Mouse (Mus musculus) MEL (cell line): ENCODE data around the gene Btbd11. TPM values are rescaled to one million over a fixed set of nuclear protein-coding genes. Genes with fewer than 3 reads are reported as not detected.

Source experiments
- DNase-seq: peaks from one replicate; pipeline ENCODE4 v3.0.0; 2011; ENCODE audit warnings: low read depth, low spot score
- H3K27ac ChIP-seq: 2 replicates; pipeline ENCODE4 v1.5.1; 2012; ENCODE audit warnings: low read depth, mild to moderate bottlenecking, control low read depth, low read length, moderate library complexity; ENCODE audit not compliant: control insufficient read depth
- H3K27me3 ChIP-seq, 2 experiments: fragments of 150-350 bp in 1 of 2; sonication (generic) in 1 of 2; 2 replicates each; pipeline ENCODE4 v1.6.1; 2012; ENCODE audit warnings: low read length in 2 of 2, mild to moderate bottlenecking in 2 of 2, improper control_type of control experiment in 1 of 2, moderate library complexity in 1 of 2; ENCODE audit not compliant: insufficient read depth in 2 of 2, control insufficient read depth in 1 of 2
- H3K36me3 ChIP-seq, 2 experiments: 2 replicates each; pipeline ENCODE4 v1.6.1; 2012 to 2014; ENCODE audit warnings: low read length in 2 of 2, improper control_type of control experiment in 1 of 2, inconsistent platforms in 1 of 2, mild to moderate bottlenecking in 1 of 2; ENCODE audit not compliant: insufficient read depth in 2 of 2, control insufficient read depth in 1 of 2
- H3K4me1 ChIP-seq, 2 experiments: fragments of 150-350 bp in 1 of 2; sonication (generic) in 1 of 2; 2 replicates each; pipeline ENCODE4 v1.6.1; 2012; ENCODE audit warnings: low read length in 2 of 2, improper control_type of control experiment in 1 of 2, mild to moderate bottlenecking in 1 of 2; ENCODE audit not compliant: insufficient read depth in 2 of 2, control insufficient read depth in 1 of 2
- H3K4me3 ChIP-seq, 2 experiments: fragments of 150-350 bp in 1 of 2; sonication (generic) in 1 of 2; 2 replicates each; pipeline ENCODE4 v1.5.1; 2012; ENCODE audit warnings: low read depth in 2 of 2, low read length in 2 of 2, mild to moderate bottlenecking in 2 of 2, moderate library complexity in 2 of 2, control low read depth in 1 of 2, improper control_type of control experiment in 1 of 2; ENCODE audit not compliant: control insufficient read depth in 1 of 2, insufficient read depth in 1 of 2
- H3K79me2 ChIP-seq: 2 replicates; pipeline ENCODE4 v1.6.1; 2012; ENCODE audit warnings: mild to moderate bottlenecking, low read length, moderate library complexity; ENCODE audit not compliant: control insufficient read depth, poor library complexity, insufficient read depth
- H3K9ac ChIP-seq: 2 replicates; pipeline ENCODE4 v1.6.1; 2012; ENCODE audit warnings: low read depth, mild to moderate bottlenecking, control low read depth, low read length, moderate library complexity; ENCODE audit not compliant: control insufficient read depth, poor library complexity, severe bottlenecking
- H3K9me3 ChIP-seq: fragments of 150-350 bp; sonication (generic); replicated peaks from 2 replicates; pipeline ENCODE4 v1.6.1; 2012; ENCODE audit warnings: mild to moderate bottlenecking, low read length, improper control_type of control experiment, moderate library complexity; ENCODE audit not compliant: insufficient read depth
- BHLHE40 ChIP-seq: IDR thresholded peaks from 2 replicates; pipeline ENCODE4 v1.6.1; 2012; ENCODE audit warnings: low read depth, mild to moderate bottlenecking, inconsistent platforms, low read length, improper control_type of control experiment, borderline replicate concordance
- CHD1 ChIP-seq: IDR thresholded peaks from 2 replicates; pipeline ENCODE4 v1.6.1; 2012; ENCODE audit warnings: low read depth, mild to moderate bottlenecking, inconsistent platforms, low read length, improper control_type of control experiment
- CHD2 ChIP-seq: IDR thresholded peaks from 2 replicates; pipeline ENCODE4 v1.6.1; 2011; ENCODE audit warnings: low read length, improper control_type of control experiment
- CTCF ChIP-seq, 3 experiments: IDR thresholded peaks in 2 of 3; conservative IDR thresholded peaks in 1 of 3; 2 replicates each; pipeline ENCODE4 v1.5.1; 2011 to 2012; ENCODE audit warnings: low read length in 3 of 3, low read depth in 2 of 3, mild to moderate bottlenecking in 2 of 3, improper control_type of control experiment in 1 of 3, inconsistent platforms in 1 of 3, mixed read lengths in 1 of 3, moderate library complexity in 1 of 3; ENCODE audit not compliant: control insufficient read depth in 1 of 3, insufficient read depth in 1 of 3, poor library complexity in 1 of 3, severe bottlenecking in 1 of 3
- E2F4 ChIP-seq: IDR thresholded peaks from 2 replicates; pipeline ENCODE4 v1.6.1; 2011; ENCODE audit warnings: low read depth, low read length, improper control_type of control experiment, borderline replicate concordance
- ELF1 ChIP-seq: IDR thresholded peaks from 2 replicates; pipeline ENCODE4 v1.6.1; 2014; ENCODE audit warnings: low read depth, mild to moderate bottlenecking, inconsistent platforms, low read length, improper control_type of control experiment, moderate library complexity
- EP300 ChIP-seq, 2 experiments: IDR thresholded peaks; 2 replicates each; pipeline ENCODE4 v1.6.1; 2011; ENCODE audit warnings: improper control_type of control experiment in 2 of 2, low read length in 2 of 2, low read depth in 1 of 2, mild to moderate bottlenecking in 1 of 2
- ETS1 ChIP-seq: IDR thresholded peaks from 2 replicates; pipeline ENCODE4 v1.6.1; 2012; ENCODE audit warnings: low read depth, mild to moderate bottlenecking, inconsistent platforms, low read length, improper control_type of control experiment, moderate library complexity
- GATA1 ChIP-seq: IDR thresholded peaks from 2 replicates; pipeline ENCODE4 v1.6.1; 2011; ENCODE audit warnings: low read depth, low read length, improper control_type of control experiment
- HCFC1 ChIP-seq: IDR thresholded peaks from 2 replicates; pipeline ENCODE4 v1.6.1; 2012; ENCODE audit warnings: low read depth, mild to moderate bottlenecking, inconsistent platforms, low read length, improper control_type of control experiment, moderate library complexity
- JUND ChIP-seq: IDR thresholded peaks from 2 replicates; pipeline ENCODE4 v1.6.1; 2011; ENCODE audit warnings: low read depth, mild to moderate bottlenecking, improper control_type of control experiment, low read length
- KAT2A ChIP-seq: conservative IDR thresholded peaks from 2 replicates; pipeline ENCODE4 v1.6.1; 2012; ENCODE audit warnings: low read depth, low read length, improper control_type of control experiment, inconsistent platforms
- MAX ChIP-seq: IDR thresholded peaks from 2 replicates; pipeline ENCODE4 v1.6.1; 2011; ENCODE audit warnings: low read length, improper control_type of control experiment
- MXI1 ChIP-seq: IDR thresholded peaks from 2 replicates; pipeline ENCODE4 v1.6.1; 2011; ENCODE audit warnings: mild to moderate bottlenecking, low read depth, low read length, improper control_type of control experiment
- POLR2A ChIP-seq, 2 experiments: IDR thresholded peaks; 2 replicates each; pipeline ENCODE4 v1.6.1; 2011 to 2012; ENCODE audit warnings: low read length in 2 of 2, mild to moderate bottlenecking in 2 of 2, control low read depth in 1 of 2, improper control_type of control experiment in 1 of 2, low read depth in 1 of 2, moderate library complexity in 1 of 2; ENCODE audit not compliant: control insufficient read depth in 1 of 2, insufficient read depth in 1 of 2, poor library complexity in 1 of 2
- POLR2AphosphoS2 ChIP-seq: IDR thresholded peaks from 2 replicates; pipeline ENCODE4 v1.6.1; 2011; ENCODE audit warnings: low read length, improper control_type of control experiment
- POLR2AphosphoS5 ChIP-seq: IDR thresholded peaks from 2 replicates; pipeline ENCODE4 v1.6.1; 2012; ENCODE audit warnings: low read depth, borderline replicate concordance, mild to moderate bottlenecking, inconsistent platforms, low read length, moderate library complexity, mixed read lengths
- RAD21 ChIP-seq: IDR thresholded peaks from 2 replicates; pipeline ENCODE4 v1.6.1; 2011; ENCODE audit warnings: mild to moderate bottlenecking, low read depth, low read length, improper control_type of control experiment
- RCOR1 ChIP-seq: IDR thresholded peaks from 2 replicates; pipeline ENCODE4 v1.6.1; 2012; ENCODE audit warnings: low read depth, mild to moderate bottlenecking, inconsistent platforms, low read length, improper control_type of control experiment
- SIN3A ChIP-seq: IDR thresholded peaks from 2 replicates; pipeline ENCODE4 v1.6.1; 2012; ENCODE audit warnings: low read length, improper control_type of control experiment, inconsistent platforms
- SMC3 ChIP-seq: IDR thresholded peaks from 2 replicates; pipeline ENCODE4 v1.6.1; 2011; ENCODE audit warnings: low read depth, low read length, improper control_type of control experiment
- TAL1 ChIP-seq: IDR thresholded peaks from 2 replicates; pipeline ENCODE4 v1.6.1; 2012; ENCODE audit warnings: mild to moderate bottlenecking, inconsistent platforms, low read length, moderate library complexity, mixed read lengths
- TBP ChIP-seq: IDR thresholded peaks from 2 replicates; pipeline ENCODE4 v1.8.0; 2011; ENCODE audit warnings: low read depth, low read length, improper control_type of control experiment
- TCF12 ChIP-seq: IDR thresholded peaks from 2 replicates; pipeline ENCODE4 v1.6.1; 2014; ENCODE audit warnings: low read depth, mild to moderate bottlenecking, inconsistent platforms, low read length, improper control_type of control experiment, moderate library complexity
- UBTF ChIP-seq: IDR thresholded peaks from 2 replicates; pipeline ENCODE4 v1.6.1; 2012; ENCODE audit warnings: low read depth, mild to moderate bottlenecking, inconsistent platforms, low read length, improper control_type of control experiment, moderate library complexity, borderline replicate concordance; ENCODE audit not compliant: insufficient read depth
- USF1 ChIP-seq: IDR thresholded peaks from 2 replicates; pipeline ENCODE4 v1.6.1; 2014; ENCODE audit warnings: low read depth, mild to moderate bottlenecking, inconsistent platforms, low read length, improper control_type of control experiment, moderate library complexity
- USF2 ChIP-seq, 2 experiments: IDR thresholded peaks; 2 replicates each; pipeline ENCODE4 v1.6.1; 2011 to 2012; ENCODE audit warnings: improper control_type of control experiment in 2 of 2, low read length in 2 of 2, borderline replicate concordance in 1 of 2, inconsistent platforms in 1 of 2, low read depth in 1 of 2, mild to moderate bottlenecking in 1 of 2; ENCODE audit not compliant: insufficient read depth in 1 of 2
- ZC3H11A ChIP-seq: IDR thresholded peaks from 2 replicates; pipeline ENCODE4 v1.6.1; 2012; ENCODE audit warnings: low read depth, mild to moderate bottlenecking, inconsistent platforms, low read length, improper control_type of control experiment
- ZKSCAN1 ChIP-seq: IDR thresholded peaks from 2 replicates; pipeline ENCODE4 v1.6.1; 2012; ENCODE audit warnings: low read depth, mild to moderate bottlenecking, inconsistent platforms, low read length, improper control_type of control experiment, moderate library complexity
- ZMIZ1 ChIP-seq: IDR thresholded peaks from 2 replicates; pipeline ENCODE4 v1.6.1; 2012; ENCODE audit warnings: low read depth, mild to moderate bottlenecking, inconsistent platforms, low read length, improper control_type of control experiment, moderate library complexity
- polyA plus RNA-seq, 2 experiments: library from polyadenylated mRNA; stranded (reverse) in 1 of 2; unstranded in 1 of 2; fragments of >175 nt in 1 of 2; fragments of >200 nt in 1 of 2; gene quantifications; 2 replicates each; pipeline versions ENCODE4 v1.2.1 to v1.2.4; 2012; ENCODE audit warnings: low replicate concordance in 2 of 2, low read depth in 1 of 2; ENCODE audit not compliant: insufficient read length in 2 of 2, insufficient read depth in 1 of 2, missing spikeins in 1 of 2
- total RNA-seq: library from RNA; depleted of rRNA; stranded (reverse); fragments of 300-350 nt; gene quantifications from 2 replicates; pipeline ENCODE4 v1.2.3, GENCODE M21; 2012

The Btbd11 gene
- total and polyA plus RNA-seq, 3 experiments: not detected

- Histone ChIP-seq H3K36me3 (no peaks in the 10 kb centered on the region), H3K27ac (no peak overlapping the region), H3K4me1 (no peaks in the 10 kb centered on the region), H3K9me3 (no peaks in the 10 kb centered on the region), H3K9ac (no peak overlapping the region), H3K79me2 (no peaks in the 10 kb centered on the region), H3K4me3 (no peak overlapping the region), H3K27me3 (no peaks in the 10 kb centered on the region)
- DNase-seq: no peak
- TF ChIP-seq GATA1 (no peak), HCFC1 (no peak), RCOR1 (no peak), UBTF (no peak), POLR2AphosphoS5 (no peak), CHD2 (no peak), TCF12 (no peak), ZKSCAN1 (no peak), TBP (no peak), CHD1 (no peak), MXI1 (no peak), E2F4 (no peak), ZC3H11A (no peak), JUND (no peak), ETS1 (no peak), EP300 (IDR thresholded peaks at IDR 0.05; ENCODE audit: low read depth in 1 of 2, low read length in 2 of 2) (no peak), CTCF (IDR thresholded peaks at IDR 0.05 in 2 of 3, conservative IDR thresholded peaks at IDR 0.05 in 1 of 3; ENCODE audit: control insufficient read depth in 1 of 3, insufficient read depth in 1 of 3, low read depth in 2 of 3, low read length in 3 of 3, poor library complexity in 1 of 3, severe bottlenecking in 1 of 3) (no peak), MAX (no peak), KAT2A (no peak)
These were observed 212.3 kb downstream of the Btbd11 start for GRCm38 (mm10) chr10:85598603-85599542.

- no peak for DNase-seq
- no peak overlapping the region for H3K4me3 ChIP-seq
- no peaks in the 10 kb centered on the region for H3K9me3 ChIP-seq
- H3K27me3 ChIP-seq: no peaks in the 10 kb centered on the region
- H3K79me2 ChIP-seq: no peaks in the 10 kb centered on the region
- no peak overlapping the region for H3K27ac ChIP-seq
- no peak overlapping the region for H3K9ac ChIP-seq
- no peaks in the 10 kb centered on the region for H3K4me1 ChIP-seq
- TF ChIP-seq POLR2A (IDR thresholded peaks at IDR 0.05; ENCODE audit: control insufficient read depth in 1 of 2, insufficient read depth in 1 of 2, low read depth in 1 of 2, low read length in 2 of 2, poor library complexity in 1 of 2) (no peak), TAL1 (no peak), USF2 (IDR thresholded peaks at IDR 0.05; ENCODE audit: borderline replicate concordance in 1 of 2, insufficient read depth in 1 of 2, low read depth in 1 of 2, low read length in 2 of 2) (no peak), USF1 (no peak), POLR2AphosphoS5 (no peak), SIN3A (no peak), JUND (no peak), BHLHE40 (no peak), MAX (no peak), RAD21 (no peak), ELF1 (no peak), ETS1 (no peak), RCOR1 (no peak), ZC3H11A (no peak), GATA1 (no peak), ZMIZ1 (no peak), POLR2AphosphoS2 (no peak), SMC3 (no peak), CTCF (IDR thresholded peaks at IDR 0.05 in 2 of 3, conservative IDR thresholded peaks at IDR 0.05 in 1 of 3; ENCODE audit: control insufficient read depth in 1 of 3, insufficient read depth in 1 of 3, low read depth in 2 of 3, low read length in 3 of 3, poor library complexity in 1 of 3, severe bottlenecking in 1 of 3) (no peak), CHD1 (no peak)
- H3K36me3 ChIP-seq: no peaks in the 10 kb centered on the region
These were observed 215.9 kb downstream of the Btbd11 start for GRCm38 (mm10) chr10:85602546-85602945.
